Mouse (Mus musculus) gastrocnemius, postnatal 25 days (tissue): ENCODE data around the gene Pde1a. TPM values are rescaled to one million over a fixed set of nuclear protein-coding genes. Genes with fewer than 3 reads are reported as not detected.

Experiments used
- DNase-seq: peaks from one replicate; pipeline ENCODE4 v3.0.0; 2022
- long read RNA-seq, 2 experiments: library from polyadenylated mRNA; stranded (forward); transcript quantifications; one replicate each; pipeline ENCODE4 v2.0.0; 2021
- total RNA-seq, 2 experiments: library from RNA; stranded (reverse); gene quantifications; 1 replicate in 1 of 2; 2 replicates in 1 of 2; pipeline ENCODE4 v1.2.3; 2021

Pde1a gene
- 1 to 10 TPM; 1.4 to 3.8 TPM for total RNA-seq
- long read RNA-seq, experiment 1, partial matches to known transcripts: 0 of 1 reads
- long read RNA-seq, experiment 1, other reads (novel, unspliced or antisense): 1 of 1 reads
- long read RNA-seq, experiment 2, partial matches to known transcripts: 0 of 2 reads
- long read RNA-seq, experiment 2, other reads (novel, unspliced or antisense): 2 of 2 reads

DNA sequence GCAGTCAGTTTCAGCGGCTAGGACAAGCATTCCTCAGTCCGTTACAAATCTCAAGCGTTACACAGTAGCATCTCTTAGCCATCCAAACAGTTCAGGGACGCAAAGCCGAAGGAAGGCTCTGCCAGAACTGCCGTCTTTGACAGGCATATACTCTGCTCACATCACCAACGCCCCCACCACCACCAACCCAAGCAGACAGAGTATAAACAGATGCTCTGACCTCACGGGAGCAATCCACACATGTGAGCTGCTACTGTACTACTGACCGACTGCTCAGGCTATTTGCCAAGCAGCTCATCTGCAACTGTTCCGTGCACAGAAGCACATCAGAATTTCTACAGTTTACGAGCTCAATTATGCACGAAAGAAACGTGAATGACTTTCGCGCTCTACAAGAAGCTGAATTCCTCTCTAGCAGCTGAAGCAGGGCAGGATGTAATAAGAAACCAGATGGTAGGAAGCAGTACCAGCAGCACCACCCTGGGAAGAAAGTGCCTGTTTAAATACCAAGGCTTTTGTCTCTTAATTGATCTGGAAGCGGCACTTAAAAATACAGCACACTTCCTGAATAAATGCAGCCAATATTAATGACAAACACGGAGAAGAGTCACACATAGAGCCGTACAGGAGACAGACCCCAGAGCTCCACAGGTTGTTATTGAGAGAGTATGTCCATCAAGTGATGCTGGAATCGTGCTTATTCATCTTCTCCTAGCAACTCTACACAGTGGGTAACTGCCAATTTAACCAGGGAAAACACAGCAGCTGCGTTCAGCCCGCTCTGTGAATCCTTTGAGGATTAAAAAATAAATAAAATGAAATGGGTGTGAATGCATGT, at the start of gene Pde1a:
Pde1a (minus strand) TSS at position 598 of the 838 bp plus-strand sequence.
- DNase-seq: no peak

DNA sequence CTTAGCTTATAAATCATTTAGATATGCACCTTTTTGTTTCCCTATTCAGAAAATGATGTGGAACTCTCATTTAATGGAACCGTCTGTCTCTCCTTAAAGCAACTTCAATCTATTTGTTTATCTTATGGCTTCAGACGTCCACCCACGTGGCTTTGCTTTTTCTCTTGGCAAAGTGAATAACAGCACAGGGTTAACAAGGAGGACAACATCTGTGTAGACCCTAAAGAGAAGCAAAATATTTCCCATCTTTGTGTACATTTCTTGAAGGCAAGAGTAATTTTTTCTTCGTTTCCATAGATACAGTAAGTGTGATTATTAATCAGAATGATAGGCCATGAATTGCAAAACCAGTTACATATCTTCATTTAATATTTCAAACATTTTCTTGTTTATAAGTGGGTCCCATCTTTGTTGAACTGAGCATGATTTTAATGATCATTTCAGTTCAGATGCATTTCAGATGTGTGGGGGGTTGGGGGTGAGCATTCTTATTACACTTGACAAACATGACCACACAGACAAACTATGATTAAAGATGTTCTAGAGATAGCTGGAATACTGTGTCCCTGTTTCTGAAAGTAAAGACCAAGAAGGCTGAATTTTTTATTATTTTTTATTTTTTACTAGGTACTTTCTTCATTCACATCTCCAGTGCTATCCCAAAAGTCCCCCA, 49.5 kb upstream of the Pde1a start:
- no peak for DNase-seq

DNA sequence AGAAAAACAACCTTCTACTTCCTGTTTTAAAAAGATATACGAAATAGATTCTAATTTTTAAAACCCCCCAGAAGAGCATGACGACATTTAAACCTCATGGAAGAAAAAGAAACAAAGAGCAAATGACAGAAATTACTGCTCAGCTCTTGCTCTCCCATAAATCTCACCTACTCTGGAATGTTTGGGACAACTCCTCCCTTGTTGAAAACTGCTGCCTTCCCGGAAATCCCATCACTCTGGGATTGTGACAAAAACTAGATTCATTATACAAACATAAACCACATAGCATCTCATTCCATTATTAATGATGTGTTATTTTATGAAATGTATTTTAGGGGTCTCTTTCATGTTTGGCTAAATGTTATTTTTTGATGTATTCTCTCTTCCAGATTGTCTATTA, 48.9 kb upstream of the Pde1a start:
- no peak for DNase-seq

DNA sequence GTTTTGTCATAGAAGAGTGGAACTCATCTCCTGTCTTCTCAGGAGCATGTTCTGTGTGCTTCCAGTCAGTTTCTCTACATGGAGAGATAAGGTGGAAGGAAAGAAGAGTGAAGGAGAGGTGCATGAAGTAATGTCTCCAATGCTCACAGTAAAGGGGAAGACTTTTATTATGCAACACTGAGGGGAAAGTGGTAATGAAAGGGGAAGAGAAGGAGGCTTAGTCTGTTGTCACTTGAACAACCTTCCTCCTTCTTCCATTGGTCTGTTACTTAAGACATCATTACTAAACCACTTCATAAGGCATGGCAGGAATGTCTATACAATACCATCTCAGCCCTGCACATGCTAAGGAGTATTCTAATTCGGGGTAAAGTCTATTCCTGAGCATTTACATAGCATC, 38.8 kb upstream of the Pde1a start:
- no peak for DNase-seq

DNA sequence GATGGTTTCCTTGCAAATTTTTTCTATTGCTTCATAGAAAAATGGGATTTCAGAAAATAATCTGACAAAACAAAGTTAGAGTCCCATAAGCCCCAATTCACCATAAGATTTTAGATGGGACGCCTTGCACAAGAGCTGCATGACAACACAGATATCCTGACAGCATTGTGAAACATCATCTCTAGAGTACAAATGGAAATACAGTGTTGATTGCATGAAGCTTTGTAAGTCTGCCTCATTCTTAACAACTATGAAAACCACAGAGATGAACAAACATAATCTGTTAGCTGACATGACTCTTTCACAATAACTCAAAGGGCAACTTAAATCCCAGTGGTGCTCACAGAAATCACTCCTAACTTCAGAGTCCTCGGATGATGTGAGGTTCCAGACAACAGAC, 29.5 kb upstream of the Pde1a start:
- DNase-seq: no peak

DNA sequence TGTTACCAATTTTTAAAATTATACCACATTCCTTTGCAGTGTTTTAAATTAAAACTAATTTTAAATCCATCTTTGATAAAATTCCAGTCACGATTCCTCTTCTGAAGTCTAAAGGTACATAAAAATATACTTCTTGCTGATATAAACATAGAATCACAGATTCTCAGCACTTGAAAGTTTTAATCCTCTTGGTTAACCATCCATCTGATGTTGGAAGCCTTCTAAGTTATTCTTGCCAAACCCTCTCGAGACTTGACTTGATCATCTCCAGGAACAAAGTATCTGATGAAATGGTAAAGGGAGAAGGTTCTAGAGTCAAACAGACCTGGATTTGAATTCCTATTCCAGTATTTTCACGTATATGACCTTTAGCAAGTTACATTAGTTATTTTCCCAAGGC, 28.9 kb upstream of the Pde1a start:
- DNase-seq: no peak

DNA sequence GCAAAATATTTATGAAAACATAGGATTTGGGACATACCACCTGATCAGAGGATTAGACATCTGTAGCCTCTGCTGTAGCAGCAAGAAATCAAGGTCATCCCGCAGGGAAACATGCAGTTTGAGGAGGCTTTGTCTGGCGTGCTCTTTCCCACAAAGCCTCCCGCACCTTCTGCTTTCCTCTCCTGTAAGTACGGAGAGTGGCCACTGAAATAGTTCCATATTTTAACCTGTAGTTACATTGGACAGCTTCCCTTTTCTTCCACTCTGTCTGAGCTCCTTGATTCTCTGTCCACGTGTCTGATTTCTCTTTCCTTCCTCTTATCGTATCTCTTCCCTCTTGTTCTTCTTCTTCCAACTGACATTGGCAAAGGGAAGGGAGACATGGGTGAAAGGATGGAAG, 20.8 kb upstream of the Pde1a start:
- DNase-seq: no peak

DNA sequence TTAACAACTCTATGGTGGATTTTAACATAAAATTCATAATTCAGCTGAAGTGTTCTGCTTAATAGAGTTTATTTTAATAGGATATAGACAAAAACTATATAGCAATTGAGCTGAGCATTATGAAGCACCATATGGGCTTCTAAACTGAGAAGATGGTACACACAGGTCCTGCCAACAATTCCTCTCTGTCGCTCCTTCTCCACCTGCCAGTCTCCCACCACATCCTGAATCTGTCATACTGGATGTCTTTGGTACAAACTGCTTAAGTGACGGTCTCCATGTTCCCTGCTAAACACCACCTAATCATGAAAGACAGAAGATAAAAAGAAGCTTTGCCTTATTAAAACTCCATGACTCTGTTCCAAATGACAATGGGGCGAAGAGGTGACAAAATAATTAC, 20.1 kb upstream of the Pde1a start:
- no peak for DNase-seq

DNA sequence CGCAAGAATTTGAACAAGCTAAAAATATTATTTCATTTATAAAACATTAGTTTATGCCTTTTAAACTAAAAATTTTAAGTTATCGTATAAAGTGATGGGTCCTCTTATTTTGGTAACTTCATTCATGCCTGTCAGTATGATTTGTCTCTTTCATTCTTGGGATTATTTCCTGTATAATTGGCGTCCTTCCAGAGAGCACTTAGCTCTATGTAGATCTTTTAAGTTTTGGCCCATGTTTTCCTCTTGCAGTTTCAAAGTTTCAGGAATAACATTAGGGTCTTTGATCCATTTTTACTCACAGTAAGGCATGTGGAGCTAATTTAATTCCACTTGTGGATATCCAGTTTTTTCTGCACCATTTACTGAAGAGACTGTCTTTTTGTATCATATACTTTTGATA, 5.8 kb upstream of the Pde1a start:
- no peak for DNase-seq

DNA sequence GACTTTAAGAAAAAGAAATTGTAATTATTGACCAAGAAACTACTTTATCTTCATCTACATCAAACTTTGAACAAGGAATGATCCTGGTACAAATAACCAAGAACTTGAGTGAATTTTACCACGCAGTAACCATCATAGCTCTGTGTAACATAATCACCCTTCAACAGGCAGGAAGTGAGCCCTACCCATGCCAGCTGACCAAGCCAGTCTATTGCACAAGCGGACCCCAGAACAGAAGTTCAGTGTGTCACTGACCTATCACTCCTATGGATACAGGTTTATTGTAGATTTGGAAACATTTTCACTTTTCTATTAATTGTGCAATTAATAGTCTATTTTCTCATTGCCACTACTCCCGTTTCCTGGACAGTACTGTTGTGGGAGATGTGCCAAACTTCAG, 3.4 kb upstream of the Pde1a start:
- no peak for DNase-seq

DNA sequence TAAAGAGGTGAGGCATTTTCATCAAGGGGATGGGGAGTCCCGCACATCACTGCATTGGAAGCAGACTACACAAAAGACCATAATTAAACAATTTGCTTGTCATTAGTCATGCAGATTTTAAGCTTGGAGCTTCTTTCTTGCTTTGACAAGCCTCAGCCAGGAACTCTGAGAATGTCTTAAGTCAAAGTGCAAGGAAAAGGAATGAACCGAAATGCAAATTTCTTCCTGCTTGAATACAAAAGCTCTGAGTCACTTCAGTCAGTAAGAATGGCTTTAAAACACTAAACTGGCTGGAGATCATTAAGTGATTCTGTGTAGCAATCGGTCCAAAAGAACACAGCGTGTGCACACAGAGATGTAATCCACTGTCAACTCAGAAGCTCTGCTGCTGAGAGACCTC, 2.6 kb downstream of the Pde1a start:
- no peak for DNase-seq

DNA sequence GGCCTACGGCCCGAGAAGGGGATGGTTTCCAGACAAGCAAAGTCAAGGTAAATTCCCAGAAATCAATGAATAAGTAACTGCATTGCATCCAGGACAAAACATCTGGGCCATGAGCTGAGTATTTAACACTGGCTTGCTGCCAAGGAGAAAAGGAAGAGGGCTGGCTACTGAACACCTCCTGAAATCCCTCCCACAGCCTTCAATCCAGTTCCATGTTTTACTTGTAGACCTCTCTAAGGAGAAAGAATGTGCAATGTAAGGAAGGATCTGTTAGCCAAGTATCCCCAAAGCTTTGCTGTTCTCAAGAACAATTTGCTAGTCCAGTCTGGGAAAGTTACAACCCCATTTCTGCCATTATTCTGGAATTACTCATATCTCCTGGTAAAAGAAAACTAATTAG, 42.4 kb downstream of the Pde1a start:
- DNase-seq: no peak

DNA sequence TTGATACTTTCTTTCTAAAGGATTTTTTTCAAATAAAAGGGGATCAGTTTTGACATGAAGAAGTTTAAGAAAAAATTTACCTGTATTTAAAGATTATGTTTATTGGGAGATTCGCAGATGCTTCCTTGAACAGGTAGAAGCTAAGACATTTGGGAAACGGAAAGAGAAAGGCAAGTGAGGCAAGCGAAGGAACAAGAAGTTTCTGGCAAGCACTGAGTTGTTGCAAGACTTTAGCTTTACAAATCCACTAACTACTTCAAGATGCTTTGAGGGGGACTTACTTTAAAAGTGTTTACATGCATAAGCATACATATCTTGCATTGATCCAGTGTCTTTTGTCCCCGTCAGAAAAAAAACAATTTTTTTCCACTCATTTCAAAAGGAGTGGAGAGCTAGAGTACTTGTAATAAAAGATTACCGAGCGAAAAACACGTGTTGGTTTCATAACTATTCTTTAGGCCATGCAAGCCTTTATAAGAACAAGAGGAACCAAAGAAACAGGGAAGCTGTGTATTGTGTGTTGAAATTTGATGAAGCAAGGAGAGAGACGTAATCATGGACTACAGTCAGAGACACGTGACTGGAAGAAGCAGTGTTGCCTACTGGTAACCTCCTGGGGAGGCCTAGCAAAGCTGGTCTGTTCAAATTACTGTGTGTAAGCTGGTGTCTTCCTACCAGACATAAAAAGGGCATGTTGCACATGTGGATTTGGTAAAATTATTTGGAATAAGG, 49.0 kb downstream of the Pde1a start:
- DNase-seq: no peak

DNA sequence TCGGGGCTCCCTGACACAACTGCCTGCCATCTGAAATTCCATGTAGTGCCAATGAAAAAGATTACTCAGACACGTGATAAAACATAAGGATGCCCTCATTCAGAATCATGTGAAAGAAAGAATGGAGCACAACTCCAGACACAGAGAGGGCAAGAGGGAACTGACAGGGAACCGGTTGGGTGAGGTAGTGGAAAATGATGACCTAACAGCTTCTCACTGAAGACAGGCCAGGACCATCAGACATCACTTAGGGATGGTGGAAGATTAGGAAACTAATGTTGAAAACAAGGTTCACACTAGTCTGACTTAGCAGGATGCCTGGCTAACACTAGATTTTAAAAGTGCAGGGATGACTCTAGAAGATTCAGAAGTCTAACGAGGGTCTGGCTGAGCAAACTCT, 49.6 kb downstream of the Pde1a start:
- no peak for DNase-seq

DNA sequence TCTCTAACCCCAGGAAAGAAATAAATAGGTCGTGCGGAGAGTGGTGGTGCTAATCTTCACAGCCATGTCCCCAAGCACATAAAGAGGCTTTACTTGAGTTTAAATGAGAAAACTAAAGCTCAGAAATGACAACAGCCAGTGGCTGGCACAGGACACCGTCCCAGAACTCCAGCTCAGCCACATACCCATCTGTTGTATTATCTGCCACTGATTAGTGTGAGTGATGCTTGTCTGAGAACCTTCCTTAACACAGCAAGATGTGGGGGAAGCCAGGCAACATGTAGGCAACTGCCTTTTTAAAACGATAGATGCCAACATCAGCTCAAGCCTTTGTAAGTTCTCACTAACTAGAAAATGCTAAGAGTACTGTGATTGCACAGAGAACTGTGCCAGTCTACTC, 52.9 kb downstream of the Pde1a start:
- no peak for DNase-seq

DNA sequence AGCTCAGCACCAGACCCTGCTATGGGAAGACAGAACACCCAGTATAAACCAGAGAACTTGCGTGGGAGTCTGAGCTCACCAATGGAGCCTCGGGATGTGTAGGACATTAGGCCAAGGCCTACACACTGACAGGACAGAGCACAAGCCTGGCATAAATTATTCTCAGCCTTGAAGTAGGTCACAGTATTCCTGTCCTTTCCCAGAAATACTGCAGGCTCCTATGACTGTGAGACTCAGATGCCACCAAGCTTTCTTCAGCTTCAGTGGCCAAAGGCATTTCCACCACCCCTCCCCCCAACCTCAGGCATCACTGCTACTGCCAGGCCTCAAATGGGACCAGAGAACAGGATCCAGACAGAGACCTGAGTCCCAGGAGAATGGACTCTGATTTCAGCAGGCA, 54.7 kb downstream of the Pde1a start:
- DNase-seq: no peak

DNA sequence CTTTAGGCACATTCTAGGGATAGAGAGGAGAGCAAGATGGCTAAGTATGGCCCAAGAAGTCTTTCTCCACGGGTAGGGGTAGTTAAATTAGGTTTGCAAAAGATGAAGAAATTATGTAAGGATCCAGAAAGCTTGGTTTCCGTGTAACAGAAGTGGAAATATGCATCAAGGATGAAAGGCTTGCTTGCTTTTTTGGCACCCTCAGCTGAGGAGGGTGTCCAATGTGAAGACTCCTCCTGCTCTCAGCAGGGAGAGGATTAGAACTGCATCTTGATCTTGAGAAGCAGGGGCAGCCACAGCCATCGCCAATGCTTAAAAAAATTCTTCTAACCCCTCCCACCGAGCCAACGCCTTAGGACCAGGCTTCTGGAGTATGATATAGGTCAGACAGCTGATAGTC, 55.2 kb downstream of the Pde1a start:
- no peak for DNase-seq

DNA sequence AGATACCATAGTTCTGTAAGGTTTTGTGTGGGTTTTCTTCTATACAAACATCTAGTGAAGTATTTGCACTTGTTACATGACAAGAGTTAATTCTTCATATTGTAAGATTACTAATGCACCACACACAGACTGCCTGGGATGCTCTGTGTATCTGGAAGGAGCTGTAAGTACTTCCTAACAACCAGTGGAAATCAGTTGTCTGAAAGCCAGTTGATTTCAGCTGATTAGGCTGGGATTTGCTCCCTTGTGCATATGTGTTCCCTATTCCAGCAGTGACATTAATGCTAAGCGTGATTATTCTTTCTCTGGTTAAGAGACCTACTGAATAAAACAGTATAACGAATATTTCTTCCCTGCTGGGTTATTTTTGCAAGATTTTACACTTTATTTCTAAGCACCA, 55.8 kb downstream of the Pde1a start:
- no peak for DNase-seq

DNA sequence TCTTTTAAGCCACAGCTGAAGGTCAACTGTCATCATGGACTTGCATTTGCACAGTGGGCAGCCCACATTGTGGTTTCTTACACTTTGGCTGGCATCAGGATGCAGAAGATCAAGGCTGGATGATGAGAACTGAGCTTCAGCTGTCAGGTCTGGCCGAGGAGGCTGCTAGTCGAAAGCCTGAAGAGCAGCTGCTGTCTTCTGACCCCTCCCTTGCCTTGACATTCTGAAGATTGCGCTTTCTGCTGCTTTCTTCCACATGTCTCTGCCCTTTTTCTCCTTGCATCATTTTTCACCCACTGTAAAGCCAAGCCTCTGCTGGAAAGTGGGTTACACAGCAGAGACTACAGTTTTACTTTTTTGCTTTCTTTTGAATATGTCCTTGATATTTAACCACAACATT, 59.5 kb downstream of the Pde1a start:
- no peak for DNase-seq

DNA sequence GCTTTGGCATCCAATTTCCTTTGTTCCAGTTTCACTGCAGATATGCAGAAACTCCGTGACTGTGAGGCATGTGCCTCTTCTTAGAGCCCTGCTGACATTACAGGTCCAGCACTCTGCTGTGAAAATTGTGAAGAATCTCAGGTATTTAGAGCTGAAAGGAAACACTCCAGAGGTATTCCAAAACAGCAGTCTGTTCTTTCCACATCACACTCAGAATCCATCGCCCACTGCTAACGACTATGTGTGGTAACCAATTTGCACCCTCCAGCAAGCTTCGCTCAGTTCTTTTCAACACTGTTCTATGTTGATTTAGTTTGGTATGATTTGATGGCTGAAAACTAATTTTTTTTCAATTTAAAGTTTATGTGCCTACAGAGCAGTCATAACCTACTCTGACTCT, 62.8 kb downstream of the Pde1a start:
- DNase-seq: no peak

DNA sequence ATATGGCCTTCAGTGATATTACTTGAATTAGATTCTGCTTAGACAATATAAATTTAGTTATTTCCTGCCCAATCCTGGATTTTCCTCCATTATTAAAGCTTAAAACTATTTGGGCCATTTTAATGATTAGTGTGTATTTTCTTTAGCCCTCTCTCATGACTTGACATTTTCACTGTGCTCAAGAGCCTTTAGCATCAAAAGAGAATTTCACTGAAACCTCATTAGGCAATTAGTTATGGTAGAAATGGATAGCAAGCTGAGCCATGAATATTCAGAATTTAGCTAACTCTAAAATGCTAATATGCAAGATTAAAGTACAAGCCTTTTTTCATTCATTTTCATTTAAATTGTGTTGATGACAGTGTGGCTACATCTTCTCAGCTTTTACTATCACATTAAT, 73.2 kb downstream of the Pde1a start:
- no peak for DNase-seq

DNA sequence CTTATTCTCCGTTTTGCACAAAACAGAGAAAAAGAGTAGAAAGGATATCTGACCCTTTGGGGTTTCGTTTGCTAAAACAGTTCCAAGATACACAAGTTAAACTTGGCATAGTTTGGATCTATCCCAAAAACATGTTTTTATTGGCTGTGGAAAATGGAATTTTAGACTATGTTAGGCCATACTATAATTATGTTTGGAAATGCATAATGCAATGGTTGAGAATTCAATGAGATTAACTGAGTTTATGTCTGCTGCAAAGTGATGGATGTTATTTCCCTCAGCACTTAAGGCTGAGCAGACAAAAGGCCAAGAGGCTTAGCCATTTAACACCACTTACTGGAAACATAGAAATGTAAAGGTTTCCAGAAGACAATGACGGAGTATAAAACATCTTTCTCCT, 75.2 kb downstream of the Pde1a start:
- DNase-seq: no peak
